Mouse (Mus musculus) embryonic facial prominence, embryonic 11.5 days (tissue): ENCODE results near the gene Dnajc6. TPM values are rescaled to one million over a fixed set of nuclear protein-coding genes. Genes with fewer than 3 reads are reported as not detected.

ENCODE experiments used
- ATAC-seq: fragments of 200-750 bp; cut with Nextera tagmentation; replicated peaks from 2 replicates; pipeline ENCODE4 v1.8.0; 2017; ENCODE audit warnings: low read depth; ENCODE audit not compliant: insufficient number of reproducible peaks, low FRiP score, low TSS enrichment
- DNase-seq: peaks from one replicate; pipeline ENCODE4 v3.0.0-alpha.2; 2015; ENCODE audit warnings: low spot score
- H3K27ac ChIP-seq: fragments of 300-500 bp; sonication (generic); replicated peaks from 2 replicates; pipeline ENCODE4 v1.5.1; 2014; ENCODE audit warnings: mild to moderate bottlenecking, low read depth, low read length, control low read depth
- H3K27me3 ChIP-seq: fragments of 300-500 bp; sonication (generic); 2 replicates; pipeline ENCODE4 v1.6.1; 2014; ENCODE audit warnings: mild to moderate bottlenecking, low read length, moderate library complexity, mixed read lengths; ENCODE audit not compliant: control insufficient read depth, insufficient read depth
- H3K36me3 ChIP-seq: fragments of 300-500 bp; sonication (generic); replicated peaks from 2 replicates; pipeline ENCODE4 v1.6.1; 2014; ENCODE audit warnings: low read depth, mild to moderate bottlenecking, low read length, moderate library complexity, mixed read lengths; ENCODE audit not compliant: control insufficient read depth, insufficient read depth
- H3K4me1 ChIP-seq: fragments of 300-500 bp; sonication (generic); 2 replicates; pipeline ENCODE4 v1.6.1; 2014; ENCODE audit warnings: low read length, mixed read lengths; ENCODE audit not compliant: control insufficient read depth, insufficient read depth
- H3K4me2 ChIP-seq: fragments of 300-500 bp; sonication (generic); 2 replicates; pipeline ENCODE4 v1.6.1; 2014; ENCODE audit warnings: low read depth, mild to moderate bottlenecking, control low read depth, low read length, moderate library complexity
- H3K4me3 ChIP-seq: fragments of 300-500 bp; sonication (generic); 2 replicates; pipeline ENCODE4 v1.5.1; 2014; ENCODE audit warnings: low read depth, low read length, control low read depth
- H3K9ac ChIP-seq: fragments of 300-500 bp; sonication (generic); replicated peaks from 2 replicates; pipeline ENCODE4 v1.6.1; 2014; ENCODE audit warnings: mild to moderate bottlenecking, control low read depth, low read length
- H3K9me3 ChIP-seq: fragments of 300-500 bp; sonication (generic); replicated peaks from 2 replicates; pipeline ENCODE4 v1.6.1; 2016; ENCODE audit warnings: mild to moderate bottlenecking, low read length, inconsistent platforms, mixed read lengths; ENCODE audit not compliant: control insufficient read depth
- WGBS: fragments of 180-500 bp; shearing (Covaris S2); extraction: QIAGEN DNeasy Blood & Tissue Kit; methylation state at CpG from one replicate; pipeline ENCODE4 v1.1.7; 2014; 5-methylcytosine and 5-hydroxymethylcytosine counted together
- polyA plus RNA-seq: library from polyadenylated mRNA; unstranded; fragments of >200 nt; fragmentation: Nextera tagmentation; extraction: Ambion mirVana; gene quantifications from 2 replicates; pipeline ENCODE4 v1.2.1, GENCODE M21; 2014

The Dnajc6 gene
- polyA plus RNA-seq, 1 experiment from 2014 or later, result 1.9 TPM

DNA sequence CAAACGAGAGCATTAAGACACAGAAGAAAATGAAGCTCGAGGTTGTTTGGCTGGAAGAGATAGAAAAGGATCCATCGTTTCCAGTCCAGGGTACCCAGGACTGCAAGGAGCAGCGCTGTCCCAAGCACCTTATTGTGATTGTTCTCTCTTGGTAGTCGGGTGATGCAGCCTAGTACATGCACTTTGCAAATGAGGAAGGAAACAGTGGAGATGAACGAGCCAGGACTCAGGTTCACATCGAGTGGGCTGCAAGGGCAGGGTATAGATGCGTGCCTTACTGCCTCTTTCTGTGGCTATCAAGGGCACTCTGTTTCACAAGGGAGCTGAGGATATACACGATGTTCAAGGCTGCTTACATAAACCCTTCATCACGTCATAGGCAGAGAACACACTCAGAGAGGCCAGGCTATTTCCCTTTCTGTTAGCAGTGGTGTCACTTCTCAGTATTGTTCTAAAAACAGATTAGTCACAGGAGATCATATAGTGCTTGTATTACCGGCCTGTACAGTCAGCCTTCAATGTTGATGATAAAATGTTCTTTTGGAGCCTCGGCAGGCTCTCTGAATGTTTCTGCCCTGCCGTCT is 189.9 kb downstream of the Dnajc6 start:
- Histone ChIP-seq H3K4me1 (no peaks in the 10 kb centered on the region; the same call in 1 of the 2 replicates), H3K27ac (no peak overlapping the region), H3K9me3 (no peaks in the 10 kb centered on the region), H3K27me3 (no peaks in the 10 kb centered on the region), H3K36me3 (no peaks in the 10 kb centered on the region), H3K4me3 (no peak overlapping the region), H3K4me2 (no peak overlapping the region), H3K9ac (no peak overlapping the region)
- 81% methylated on average over 13 of the region's 13 CpGs for WGBS
- ATAC-seq, result no peak
- DNase-seq, result no peak

DNA sequence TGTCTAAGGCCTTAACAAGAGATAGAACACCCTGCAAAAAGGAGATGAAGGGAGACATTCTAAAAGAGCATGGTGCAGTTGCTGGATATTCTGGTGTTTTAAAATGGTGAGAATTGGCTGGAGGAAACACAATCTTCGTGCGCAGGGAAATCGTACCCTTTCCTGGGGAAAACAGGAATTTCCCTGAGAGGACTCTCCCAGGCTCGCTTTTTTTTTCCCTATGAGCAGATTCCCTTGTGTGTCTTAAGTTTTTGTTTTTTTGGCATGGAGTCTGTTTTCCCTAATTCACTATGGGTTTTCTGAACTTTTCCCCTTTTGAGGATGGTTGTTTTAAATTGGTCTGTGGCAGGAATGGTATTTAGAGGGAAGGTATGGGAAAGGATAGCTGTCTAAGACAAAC is 192.8 kb downstream of the Dnajc6 start:
- WGBS, result 86% methylated on average over 4 of the region's 4 CpGs
- no peak overlapping the region for H3K27ac ChIP-seq

GRCm38 (mm10) chr4:101689645-101690044 is 193.2 kb downstream of the Dnajc6 start:
- DNase-seq (no peak), ATAC-seq (no peak)
- Histone ChIP-seq H3K9ac (no peak overlapping the region), H3K27ac (no peak overlapping the region), H3K27me3 (no peaks in the 10 kb centered on the region), H3K4me2 (no peak overlapping the region), H3K4me1 (no peaks in the 10 kb centered on the region; the same call in 1 of the 2 replicates), H3K4me3 (no peak overlapping the region), H3K36me3 (no peaks in the 10 kb centered on the region), H3K9me3 (no peaks in the 10 kb centered on the region)
- WGBS, result 79% methylated on average over 5 of the region's 5 CpGs

More for the DNA sequence above, 192.8 kb downstream of the Dnajc6 start:
- no peak for DNase-seq
- H3K9me3 ChIP-seq, result no peaks in the 10 kb centered on the region
- H3K27me3 ChIP-seq, result no peaks in the 10 kb centered on the region
- ATAC-seq, result no peak
- no peak overlapping the region for H3K9ac ChIP-seq
- H3K4me3 ChIP-seq, result no peak overlapping the region
- H3K4me2 ChIP-seq, result no peak overlapping the region
- no peaks in the 10 kb centered on the region; the same call in 1 of the 2 replicates for H3K4me1 ChIP-seq
- H3K36me3 ChIP-seq, result no peaks in the 10 kb centered on the region

Other genes with a start within 250 kb of the Dnajc6 start
- 57.7 and 61.8 TPM in 2 replicates for gene Jak1, start 231.4 kb upstream of the Dnajc6 start, polyA plus RNA-seq
- gene Ak4, start 77.4 kb upstream of the Dnajc6 start, polyA plus RNA-seq, result 7.1 and 7.5 TPM in 2 replicates
- 79.0 and 80.9 TPM in 2 replicates for gene Leprot, start 151.1 kb downstream of the Dnajc6 start, polyA plus RNA-seq
- gene Lepr, start 220.8 kb downstream of the Dnajc6 start, polyA plus RNA-seq, result 5.2 and 6.0 TPM in 2 replicates